Mouse (Mus musculus): ENCODE measurements around the gene Tnfrsf25. TPM values are rescaled to one million over a fixed set of nuclear protein-coding genes. Genes with fewer than 3 reads are reported as not detected.

Tnfrsf25 gene
- total and polyA plus RNA-seq, 2 experiments from 2014 or later = 0.19 to 1.4 TPM

DNA sequence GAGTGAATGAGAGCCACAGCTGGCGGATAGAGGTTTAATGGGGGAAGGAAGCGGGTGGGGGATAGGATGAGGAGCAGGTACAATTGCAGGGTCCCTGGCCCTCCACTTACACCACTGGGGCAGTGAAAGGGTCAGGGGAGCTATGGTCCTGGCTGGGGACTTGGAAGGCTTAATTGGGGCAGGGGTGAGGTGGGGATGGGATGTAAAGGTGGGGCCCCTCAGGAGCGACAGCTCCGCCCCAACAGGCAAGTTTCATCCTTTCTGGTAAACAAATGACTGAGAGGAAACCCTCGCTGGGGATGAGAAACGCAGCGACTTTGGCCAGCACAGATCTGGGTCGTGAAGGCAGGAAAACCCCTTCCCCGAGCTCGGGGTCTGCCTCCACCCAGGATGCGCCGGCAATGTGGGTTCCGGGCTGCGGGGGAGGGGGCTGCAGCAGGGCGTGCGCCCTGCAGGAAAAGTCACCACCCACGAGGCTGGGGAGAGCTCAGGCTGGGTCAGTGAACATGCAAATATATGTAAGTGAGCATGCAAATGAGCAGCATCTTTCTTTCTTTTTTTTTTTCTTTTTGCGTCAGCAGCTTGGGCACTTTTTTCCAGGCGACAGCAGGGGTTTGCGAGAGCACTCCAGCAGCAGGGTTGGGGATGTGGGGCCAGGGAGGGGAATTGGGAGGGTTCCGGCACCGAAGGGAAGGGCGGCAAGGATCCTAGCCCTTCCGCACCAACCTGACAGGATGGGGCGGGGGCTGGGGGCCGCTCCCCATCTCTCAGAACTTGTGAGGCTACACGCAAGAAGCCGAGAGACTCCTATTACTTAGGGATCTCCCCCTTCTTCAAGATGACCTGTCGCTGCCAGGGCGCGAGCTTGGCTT is 4.8 kb downstream of the Tnfrsf25 start:
- TF ChIP-seq CTCF (IDR thresholded peaks at IDR 0.05; ENCODE audit: low read depth) = no peak
- no peak overlapping the region for H3K27ac ChIP-seq (ENCODE audit: low read depth, low read length)
- no peaks in the 10 kb centered on the region for H3K9me3 ChIP-seq (ENCODE audit: low read length)
- H3K4me2 ChIP-seq (ENCODE audit: low read depth) = peak overlapping the region; percentile 29
- H3K4me3 ChIP-seq (ENCODE audit: low read depth, low read length) = peak overlapping the region; percentile 11; the same call in 1 of the 2 replicates
- peaks cover 96% of the 10 kb centered on the region for H3K27me3 ChIP-seq (ENCODE audit: insufficient read depth, low read length)
- under 1% methylated on average over 31 of the region's 31 CpGs for WGBS
- ATAC-seq (no peak), DNase-seq (peak; percentile 36)
- H3K9ac ChIP-seq = no peak overlapping the region
- H3K36me3 ChIP-seq (ENCODE audit: insufficient read depth) = no peaks in the 10 kb centered on the region
- peaks cover 13% of the 10 kb centered on the region for H3K4me1 ChIP-seq (ENCODE audit: insufficient read depth)

DNA sequence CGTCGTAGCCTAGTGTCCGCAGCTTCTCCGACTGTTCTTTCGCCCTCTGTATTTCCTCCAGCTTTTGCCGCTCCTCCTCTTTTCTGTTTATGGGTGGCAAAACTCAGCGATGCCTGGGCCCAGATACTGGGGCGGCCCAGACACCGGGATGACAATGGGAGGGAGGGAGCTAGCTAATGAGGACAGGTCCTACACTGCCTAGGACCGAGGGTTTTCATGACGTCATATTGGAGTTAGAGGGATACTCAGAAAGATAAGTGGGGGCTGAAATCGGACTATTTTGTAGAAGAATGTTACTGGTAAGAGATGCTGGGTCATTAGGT is 5.4 kb downstream of the Tnfrsf25 start:
- no peak overlapping the region for H3K9ac ChIP-seq
- H3K4me3 ChIP-seq (ENCODE audit: low read depth, low read length) = peak overlapping the region; percentile 11; the same call in 1 of the 2 replicates
- H3K27me3 ChIP-seq (ENCODE audit: insufficient read depth, low read length) = peaks cover 96% of the 10 kb centered on the region
- TF ChIP-seq CTCF (IDR thresholded peaks at IDR 0.05; ENCODE audit: low read depth) = no peak
- H3K27ac ChIP-seq (ENCODE audit: low read depth, low read length) = no peak overlapping the region
- no peak for ATAC-seq
- H3K4me1 ChIP-seq (ENCODE audit: insufficient read depth) = peaks cover 15% of the 10 kb centered on the region
- H3K4me2 ChIP-seq (ENCODE audit: low read depth) = peak overlapping the region; percentile 29
- no peak for DNase-seq
- 3% methylated on average over 12 of the region's 12 CpGs for WGBS
- no peaks in the 10 kb centered on the region for H3K36me3 ChIP-seq (ENCODE audit: insufficient read depth)
- H3K9me3 ChIP-seq (ENCODE audit: low read length) = no peaks in the 10 kb centered on the region

DNA sequence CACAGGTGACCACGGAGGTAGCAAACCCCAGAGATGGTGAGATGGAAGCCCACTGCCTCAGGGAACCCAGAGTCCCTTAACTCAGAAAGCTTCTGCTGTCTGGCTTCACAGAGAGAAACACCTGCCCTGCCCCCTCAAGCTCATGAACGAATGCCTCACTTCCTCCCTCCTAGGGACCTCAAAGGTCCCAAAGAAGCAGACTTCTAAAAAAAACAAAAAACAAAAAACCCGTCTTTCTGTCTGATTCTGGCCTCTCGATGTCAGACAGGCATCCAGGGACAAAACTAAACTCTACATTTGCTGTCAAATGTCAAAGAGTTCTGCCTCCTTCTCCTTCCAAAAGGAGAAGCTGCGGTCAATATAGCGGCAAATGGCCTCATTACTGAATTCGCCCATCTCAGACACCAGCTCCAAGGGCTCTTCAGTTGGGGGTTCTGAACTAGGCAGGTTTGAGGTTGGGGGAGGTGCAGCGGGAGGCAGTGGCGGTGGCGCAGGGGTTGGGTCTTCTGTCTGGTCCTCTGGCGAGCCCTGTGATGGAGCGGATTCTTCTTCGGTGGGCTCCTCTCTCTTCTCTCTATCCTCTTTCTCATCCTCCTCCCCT is 8.7 kb downstream of the Tnfrsf25 start:
- no peaks in the 10 kb centered on the region for H3K9me3 ChIP-seq (ENCODE audit: low read length)
- no peak overlapping the region for H3K4me3 ChIP-seq (ENCODE audit: low read depth, low read length)
- ATAC-seq (no peak), DNase-seq (no peak)
- no peak overlapping the region for H3K9ac ChIP-seq
- WGBS = 6% methylated on average over 13 of the region's 13 CpGs
- H3K27ac ChIP-seq (ENCODE audit: low read depth, low read length) = no peak overlapping the region
- H3K4me1 ChIP-seq (ENCODE audit: insufficient read depth) = peaks cover 15% of the 10 kb centered on the region
- peaks cover 95% of the 10 kb centered on the region for H3K27me3 ChIP-seq (ENCODE audit: insufficient read depth, low read length)
- TF ChIP-seq CTCF (IDR thresholded peaks at IDR 0.05; ENCODE audit: low read depth) = no peak
- H3K36me3 ChIP-seq (ENCODE audit: insufficient read depth) = no peaks in the 10 kb centered on the region
- H3K4me2 ChIP-seq (ENCODE audit: low read depth) = no peak overlapping the region

DNA sequence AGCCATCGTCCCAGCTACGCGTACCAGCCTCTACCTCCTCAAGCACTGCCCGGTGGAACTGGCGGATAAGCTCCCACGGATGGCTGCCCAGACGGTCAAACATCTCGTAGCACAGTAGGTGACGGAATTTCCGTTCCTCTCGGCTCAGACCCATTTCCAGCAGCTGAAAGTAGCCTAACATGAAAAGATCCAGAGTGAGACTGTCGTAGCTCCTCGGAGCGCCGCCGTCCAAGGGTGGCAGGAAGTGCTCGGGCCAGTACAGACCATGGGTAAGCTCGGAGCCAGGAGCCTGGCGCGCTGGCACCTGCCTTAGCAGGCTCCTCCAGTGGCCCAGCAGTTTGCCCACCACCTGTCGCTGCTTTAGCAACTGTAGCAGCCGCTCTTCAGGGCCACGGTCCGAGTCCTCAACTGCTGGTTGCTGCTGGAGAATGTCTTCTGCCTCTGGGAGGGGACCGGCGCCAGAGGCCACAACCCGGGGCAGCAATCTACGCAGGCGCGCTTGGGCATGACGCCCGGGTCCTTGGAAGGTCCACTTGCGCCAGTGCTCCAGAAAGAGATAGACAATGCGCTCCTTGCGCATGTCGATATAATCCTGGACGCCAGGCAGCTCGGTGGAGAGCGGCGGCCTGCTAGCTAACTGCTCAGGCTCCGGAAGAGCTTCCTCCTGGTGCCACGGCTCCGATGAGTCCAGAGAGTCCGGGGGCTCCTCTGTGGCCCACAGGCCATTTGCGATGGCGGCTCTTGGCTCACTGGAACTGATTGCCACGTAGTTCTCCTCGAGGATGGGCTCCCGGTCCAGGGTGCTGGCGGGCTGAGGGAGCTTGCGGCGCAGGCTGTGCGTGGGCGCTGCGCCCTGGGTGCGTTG is 9.7 kb downstream of the Tnfrsf25 start:
- peak; percentile 18; the same call in 1 of the 2 replicates for ATAC-seq
- H3K27me3 ChIP-seq (ENCODE audit: insufficient read depth, low read length) = peaks cover 95% of the 10 kb centered on the region
- no peak overlapping the region for H3K27ac ChIP-seq (ENCODE audit: low read depth, low read length)
- no peak overlapping the region for H3K9ac ChIP-seq
- peak overlapping the region; percentile 40 for H3K4me2 ChIP-seq (ENCODE audit: low read depth)
- no peak for TF ChIP-seq CTCF (IDR thresholded peaks at IDR 0.05; ENCODE audit: low read depth)
- H3K9me3 ChIP-seq (ENCODE audit: low read length) = no peaks in the 10 kb centered on the region
- DNase-seq = peak; percentile 27
- peak overlapping the region; percentile 14 for H3K4me3 ChIP-seq (ENCODE audit: low read depth, low read length)
- H3K4me1 ChIP-seq (ENCODE audit: insufficient read depth) = peaks cover 8% of the 10 kb centered on the region; the same call in 1 of the 2 replicates
- no peaks in the 10 kb centered on the region for H3K36me3 ChIP-seq (ENCODE audit: insufficient read depth)
- WGBS = 3% methylated on average over 56 of the region's 56 CpGs

DNA sequence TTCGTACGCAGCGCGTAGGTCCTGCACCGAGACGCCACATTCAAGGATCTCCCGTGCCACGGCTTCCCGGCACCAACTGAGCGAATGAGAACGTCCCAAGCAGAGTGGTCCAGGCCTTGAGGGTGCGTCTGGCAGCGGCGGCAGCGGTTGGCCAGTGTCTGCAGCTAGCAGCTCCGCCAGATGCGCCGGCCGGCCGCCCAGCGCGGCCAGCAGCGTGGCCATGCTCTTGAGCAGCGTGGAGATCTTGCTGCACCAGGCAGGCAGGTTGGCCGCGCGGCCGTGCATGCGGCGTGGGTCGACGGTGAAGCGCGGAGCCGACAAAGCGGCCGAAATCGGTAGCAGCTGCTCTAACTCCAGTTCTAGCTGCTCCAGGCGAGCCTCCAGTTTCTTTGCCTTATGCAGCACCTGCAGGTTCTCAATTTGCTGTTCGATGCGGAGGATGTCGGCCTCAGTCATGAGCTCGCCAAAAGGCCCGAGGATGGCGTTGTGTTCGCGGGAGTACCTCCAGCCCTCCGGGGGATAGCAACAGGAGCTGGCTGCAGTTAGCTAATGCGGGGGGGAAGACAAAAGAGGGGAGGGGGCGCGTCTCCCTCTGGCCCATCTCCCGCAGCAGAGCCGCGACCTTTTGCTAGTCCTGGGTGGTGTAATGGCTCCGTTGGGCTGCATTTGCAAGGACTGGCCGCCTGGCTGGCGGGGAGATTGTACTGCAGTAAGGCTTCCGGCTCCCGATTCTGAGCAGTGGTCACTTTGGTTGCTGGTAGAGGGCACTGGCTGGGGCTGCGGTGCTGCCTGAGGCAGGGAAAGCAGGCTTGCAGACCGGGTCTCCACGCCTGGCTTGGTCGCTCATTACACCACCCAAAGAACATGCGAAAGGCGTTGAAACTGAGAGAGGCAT is 10.5 kb downstream of the Tnfrsf25 start:
- Histone ChIP-seq H3K4me2 (ENCODE audit: low read depth) (peak overlapping the region; percentile 40), H3K36me3 (ENCODE audit: insufficient read depth) (no peaks in the 10 kb centered on the region), H3K27me3 (ENCODE audit: insufficient read depth, low read length) (peaks cover 95% of the 10 kb centered on the region), H3K9ac (no peak overlapping the region), H3K27ac (ENCODE audit: low read depth, low read length) (no peak overlapping the region), H3K4me1 (ENCODE audit: insufficient read depth) (peaks cover 3% of the 10 kb centered on the region; the same call in 1 of the 2 replicates), H3K4me3 (ENCODE audit: low read depth, low read length) (peak overlapping the region; percentile 14), H3K9me3 (ENCODE audit: low read length) (no peaks in the 10 kb centered on the region)
- ATAC-seq (no peak), DNase-seq (peak; percentile 28)
- TF ChIP-seq CTCF (IDR thresholded peaks at IDR 0.05; ENCODE audit: low read depth) = no peak
- WGBS = 3% methylated on average over 65 of the region's 65 CpGs

DNA sequence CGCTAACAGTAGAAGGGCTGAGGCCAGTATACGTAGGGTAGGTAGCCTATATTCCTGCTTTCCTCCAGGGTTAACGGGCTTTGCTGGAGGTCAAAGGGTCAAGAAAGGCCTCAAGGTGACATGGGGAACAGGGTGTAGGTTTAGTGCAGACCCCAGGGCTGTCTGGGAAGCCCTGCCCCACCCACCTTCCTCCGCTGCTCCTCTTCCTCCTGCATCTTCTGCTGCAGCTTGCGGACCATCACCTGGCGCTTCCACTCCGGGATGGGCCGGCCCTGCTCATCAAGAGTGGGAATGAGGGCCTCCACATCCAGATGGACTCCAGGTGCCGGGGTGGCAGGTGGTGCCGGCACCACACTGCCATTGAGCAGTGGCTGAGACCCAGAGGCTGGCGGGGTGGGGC is 12.2 kb downstream of the Tnfrsf25 start:
- H3K4me1 ChIP-seq (ENCODE audit: insufficient read depth) = peaks cover 3% of the 10 kb centered on the region; the same call in 1 of the 2 replicates
- 85% methylated on average over 11 of the region's 11 CpGs for WGBS
- no peak overlapping the region for H3K9ac ChIP-seq
- ATAC-seq (no peak), DNase-seq (no peak)
- no peak overlapping the region for H3K4me2 ChIP-seq (ENCODE audit: low read depth)
- TF ChIP-seq CTCF (IDR thresholded peaks at IDR 0.05; ENCODE audit: low read depth) = no peak
- H3K27me3 ChIP-seq (ENCODE audit: insufficient read depth, low read length) = peaks cover 95% of the 10 kb centered on the region
- H3K4me3 ChIP-seq (ENCODE audit: low read depth, low read length) = no peak overlapping the region
- no peaks in the 10 kb centered on the region for H3K36me3 ChIP-seq (ENCODE audit: insufficient read depth)
- no peak overlapping the region for H3K27ac ChIP-seq (ENCODE audit: low read depth, low read length)
- no peaks in the 10 kb centered on the region for H3K9me3 ChIP-seq (ENCODE audit: low read length)

Measured in forebrain, postnatal 0 days (tissue).